Mouse (Mus musculus) Muller cell, postnatal 12 days (primary cell): ENCODE measurements around the gene Pdzd2.

Experiments
- DNase-seq: peaks from one replicate; pipeline ENCODE4 v3.0.0-alpha.2; 2015; ENCODE audit errors: inconsistent ontology term

Gene Pdzd2

DNA sequence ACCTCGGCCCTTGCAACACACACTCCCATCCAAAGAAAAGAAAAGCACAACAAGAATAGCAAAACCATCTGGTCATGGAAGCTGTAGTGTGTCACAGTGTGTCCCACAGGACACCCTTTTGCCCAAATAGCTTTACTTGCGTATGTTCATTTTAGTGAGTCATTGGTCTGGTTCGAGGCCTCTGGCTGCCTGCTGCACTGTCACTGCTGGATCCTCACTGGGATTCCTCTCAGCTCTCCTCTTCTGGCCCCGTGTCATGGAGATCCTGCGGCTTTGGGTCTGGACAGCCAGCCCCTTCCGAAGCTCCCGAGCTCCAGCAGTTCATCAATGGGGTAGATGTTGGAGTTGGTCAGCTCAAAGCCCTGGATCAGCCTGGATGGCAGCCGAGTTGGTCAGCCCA, 421.3 kb downstream of the Pdzd2 start:
- DNase-seq, result no peak

DNA sequence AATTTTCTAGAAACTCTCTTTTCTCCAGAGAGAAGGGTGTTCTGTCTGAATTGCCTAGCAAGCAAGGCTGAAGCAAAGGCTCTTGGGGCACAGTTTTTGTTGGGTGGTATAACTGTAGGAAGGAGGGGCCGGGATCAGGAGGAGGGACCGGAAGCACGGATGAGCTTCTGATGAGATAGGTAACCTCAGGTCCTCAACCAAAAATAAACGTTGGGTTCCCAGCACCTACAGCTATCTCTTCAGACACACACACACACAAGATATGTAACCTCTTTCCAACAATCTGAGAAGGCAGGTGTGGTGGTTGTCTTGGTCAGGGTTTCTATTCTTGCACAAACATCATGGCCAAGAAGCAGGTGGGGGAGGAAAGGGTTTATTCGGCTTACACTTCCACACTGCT, 422.4 kb downstream of the Pdzd2 start:
- DNase-seq, result no peak

DNA sequence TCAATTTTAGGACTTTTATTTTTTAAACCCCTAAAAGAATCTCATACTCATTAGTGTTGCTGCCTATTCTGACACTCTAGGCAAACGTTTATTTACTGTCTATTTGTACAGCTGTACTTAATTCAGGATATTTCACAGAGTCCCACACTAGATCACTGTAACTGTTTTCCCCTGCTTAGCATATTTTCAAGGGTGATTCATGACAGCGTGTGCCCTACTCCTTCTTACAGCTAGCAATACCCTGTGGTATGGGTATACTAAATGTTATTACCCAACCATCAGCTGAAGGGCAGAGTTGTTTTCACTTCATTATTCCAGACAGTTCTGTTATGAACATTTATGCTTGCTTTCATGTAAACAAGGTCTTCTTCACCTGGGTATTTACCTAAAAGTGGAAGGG, 423.7 kb downstream of the Pdzd2 start:
- DNase-seq, result no peak

GRCm38 (mm10) chr15:12314584-12314983, 425.1 kb downstream of the Pdzd2 start:
- DNase-seq, result no peak

- no peak for DNase-seq
These were observed 426.5 kb downstream of the Pdzd2 start for GRCm38 (mm10) chr15:12313255-12313654.

GRCm38 (mm10) chr15:12311465-12311864, 428.3 kb downstream of the Pdzd2 start:
- no peak for DNase-seq

DNA sequence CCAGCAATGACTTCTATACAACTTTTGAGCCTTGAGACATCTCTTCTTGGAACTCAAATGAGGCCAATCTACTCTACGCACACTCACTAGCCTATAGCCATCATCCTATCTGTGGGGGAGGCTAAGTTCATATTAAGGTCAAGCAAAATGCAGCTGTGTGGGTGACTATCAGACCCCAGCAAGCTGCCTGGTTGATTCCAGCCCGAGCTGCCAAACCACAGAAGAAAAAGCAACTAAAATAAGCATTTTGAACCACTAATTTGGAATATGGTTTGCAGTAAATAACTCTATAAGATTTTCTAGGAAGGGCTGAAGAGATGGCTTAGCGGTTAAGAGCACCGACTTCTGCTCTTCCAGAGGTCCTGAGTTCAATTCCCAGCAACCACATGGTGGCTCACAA, 429.0 kb downstream of the Pdzd2 start:
- DNase-seq, result no peak
